In the genomic region with DNA sequence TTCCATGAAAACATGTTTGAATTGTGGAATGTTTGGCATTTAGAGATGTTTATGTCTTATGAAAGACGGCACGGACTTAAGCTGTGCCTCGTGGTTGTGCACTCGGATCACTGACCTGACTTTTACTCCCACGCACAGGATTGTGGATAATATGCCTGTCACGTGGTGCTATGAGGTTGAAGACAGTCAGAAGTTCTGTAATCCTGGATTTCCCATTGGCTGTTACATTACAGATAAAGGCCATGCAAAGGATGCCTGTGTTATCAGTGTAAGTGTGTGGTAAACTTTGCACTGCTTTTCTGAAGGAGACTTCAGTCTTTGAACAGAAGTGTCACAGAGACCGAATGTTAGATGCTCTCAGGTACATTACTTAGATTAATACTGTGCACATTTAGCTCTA, we compare ENCODE assay signal across 24 mouse cellular contexts.
"Had no signal": no experiment of that assay in that cellular context is flagged by ENCODE, and none has a peak within 500 bp of the region (broad histone marks: within the 10 kb centered on the region; RNA-seq: fewer than 3 reads in every experiment).

No protein-coding gene starts in this region.

- H3K4me2 ChIP-seq: heart, embryonic 12.5 days; hindbrain, embryonic 13.5 days; hindbrain, embryonic 15.5 days; kidney, embryonic 15.5 days; limb, embryonic 12.5 days; liver, embryonic 11.5 days; liver, embryonic 13.5 days had no signal

- H3K9me3 ChIP-seq: heart, embryonic 10.5 days; heart, embryonic 12.5 days; hindbrain, embryonic 13.5 days; hindbrain, embryonic 15.5 days; kidney, embryonic 15.5 days; limb, embryonic 10.5 days; limb, embryonic 12.5 days; liver, embryonic 13.5 days had no signal

- H3K9ac ChIP-seq: heart, embryonic 12.5 days; hindbrain, embryonic 13.5 days; hindbrain, embryonic 15.5 days; kidney, embryonic 15.5 days; limb, embryonic 12.5 days; liver, embryonic 13.5 days had no signal

- H3K27me3 ChIP-seq: heart, embryonic 12.5 days; hindbrain, embryonic 13.5 days; hindbrain, embryonic 15.5 days; kidney, embryonic 15.5 days; limb, embryonic 12.5 days; liver, embryonic 13.5 days had no signal

- DNase-seq: gastrocnemius, adult 2 months; gastrocnemius, postnatal 10 days; gastrocnemius, postnatal 25 days; heart, adult 18-20 months; heart, postnatal 10 days; heart, postnatal 36 days; kidney, adult 18-20 months; kidney, adult 8-10 months; kidney, postnatal 10 days; kidney, postnatal 25 days; kidney, postnatal 4 days; liver; liver, embryonic 13.5 days had no signal

- H3K4me3 ChIP-seq: gastrocnemius, adult 2 months; heart, embryonic 10.5 days; heart, embryonic 12.5 days; hindbrain, embryonic 13.5 days; hindbrain, embryonic 15.5 days; kidney, embryonic 15.5 days; layer of hippocampus, adult 2 months; left cerebral cortex, adult 2 months; limb, embryonic 10.5 days; limb, embryonic 12.5 days; liver, embryonic 13.5 days had no signal

- H3K4me1 ChIP-seq: hindbrain, embryonic 13.5 days; hindbrain, embryonic 15.5 days; kidney, embryonic 15.5 days; limb, embryonic 10.5 days; limb, embryonic 12.5 days; liver, embryonic 13.5 days had no signal

- ATAC-seq: hindbrain, postnatal 0 days had no signal

- H3K27ac ChIP-seq: gastrocnemius, adult 2 months; heart, embryonic 10.5 days; hindbrain, embryonic 13.5 days; hindbrain, embryonic 15.5 days; hindbrain, postnatal 0 days; kidney, embryonic 15.5 days; layer of hippocampus, adult 2 months; left cerebral cortex, adult 2 months; limb, embryonic 10.5 days; limb, embryonic 12.5 days; liver, embryonic 13.5 days had no signal
